Mouse (Mus musculus) adrenal gland, adult (tissue): ENCODE measurements around the gene Enox1.

Source experiments
- DNase-seq, 2 experiments: peaks; one replicate each; pipeline ENCODE4 v3.0.0; 2022 to 2023; ENCODE audit warnings: low spot score in 1 of 2; ENCODE audit not compliant: inconsistent age in 2 of 2

Gene Enox1

GRCm38 (mm10) chr14:77558910-77559309 is 402.3 kb downstream of the Enox1 start:
- DNase-seq, result no peak

- no peak for DNase-seq
Measured at GRCm38 (mm10) chr14:77559792-77560191, 403.2 kb downstream of the Enox1 start.

GRCm38 (mm10) chr14:77561808-77562583 is 405.4 kb downstream of the Enox1 start:
- no peak for DNase-seq

GRCm38 (mm10) chr14:77563922-77564321 is 407.4 kb downstream of the Enox1 start:
- DNase-seq, result no peak

- no peak for DNase-seq
Measured at GRCm38 (mm10) chr14:77567120-77567519, 410.6 kb downstream of the Enox1 start.

- peak in 1 of 2 experiments; percentile 31 for DNase-seq
Measured at GRCm38 (mm10) chr14:77574436-77574835, 417.9 kb downstream of the Enox1 start.

- DNase-seq, result no peak
Measured at GRCm38 (mm10) chr14:77576411-77576810, 419.8 kb downstream of the Enox1 start.

- no peak for DNase-seq
Measured at GRCm38 (mm10) chr14:77577481-77578251, 421.1 kb downstream of the Enox1 start.

GRCm38 (mm10) chr14:77578355-77578754 is 421.8 kb downstream of the Enox1 start:
- DNase-seq, result no peak

GRCm38 (mm10) chr14:77580106-77580936 is 423.8 kb downstream of the Enox1 start:
- DNase-seq, result peak in 1 of 2 experiments; percentile 42

GRCm38 (mm10) chr14:77580937-77581270 is 424.3 kb downstream of the Enox1 start:
- no peak for DNase-seq

GRCm38 (mm10) chr14:77581616-77582015 is 425.1 kb downstream of the Enox1 start:
- no peak for DNase-seq

GRCm38 (mm10) chr14:77584426-77584825 is 427.9 kb downstream of the Enox1 start:
- DNase-seq, result no peak

GRCm38 (mm10) chr14:77585031-77585800 is 428.7 kb downstream of the Enox1 start:
- no peak for DNase-seq

GRCm38 (mm10) chr14:77586033-77586432 is 429.5 kb downstream of the Enox1 start:
- no peak for DNase-seq

GRCm38 (mm10) chr14:77587182-77587581 is 430.6 kb downstream of the Enox1 start:
- no peak for DNase-seq

GRCm38 (mm10) chr14:77593136-77593838 is 436.7 kb downstream of the Enox1 start:
- no peak for DNase-seq

GRCm38 (mm10) chr14:77596216-77597175 is 439.9 kb downstream of the Enox1 start:
- no peak for DNase-seq
